Mouse (Mus musculus): ENCODE results near the gene Tmc3. TPM values are rescaled to one million over a fixed set of nuclear protein-coding genes. Genes with fewer than 3 reads are reported as not detected.

The Tmc3 gene
- polyA plus RNA-seq, 1 experiment, result 0.65 TPM

GRCm38 (mm10) chr7:83633856-83634255 is 49.1 kb downstream of the Tmc3 start:
- Histone ChIP-seq H3K4me1 (ENCODE audit: control insufficient read depth, insufficient read depth, low read length) (peaks cover 1% of the 10 kb centered on the region; the same call in 1 of the 2 replicates), H3K4me3 (replicated peaks; ENCODE audit: control insufficient read depth, low read depth, low read length) (no peak overlapping the region), H3K27ac (ENCODE audit: control insufficient read depth, insufficient read depth, low read depth, low read length, poor library complexity) (no peak overlapping the region)
- TF ChIP-seq POLR2A (IDR thresholded peaks at IDR 0.05; ENCODE audit: borderline replicate concordance, control insufficient read depth, low read depth, low read length), result no peak
- no peak for TF ChIP-seq CTCF (IDR thresholded peaks at IDR 0.05; ENCODE audit: control insufficient read depth, insufficient read depth, low read length)
- WGBS, result 60% methylated on average over 6 of the region's 6 CpGs

GRCm38 (mm10) chr7:83635726-83636125 is 51.0 kb downstream of the Tmc3 start:
- Histone ChIP-seq H3K4me3 (replicated peaks; ENCODE audit: control insufficient read depth, low read depth, low read length) (no peak overlapping the region), H3K4me1 (ENCODE audit: control insufficient read depth, insufficient read depth, low read length) (peaks cover 4% of the 10 kb centered on the region; the same call in 1 of the 2 replicates), H3K27ac (ENCODE audit: control insufficient read depth, insufficient read depth, low read depth, low read length, poor library complexity) (no peak overlapping the region)
- TF ChIP-seq POLR2A (IDR thresholded peaks at IDR 0.05; ENCODE audit: borderline replicate concordance, control insufficient read depth, low read depth, low read length) (no peak), CTCF (IDR thresholded peaks at IDR 0.05; ENCODE audit: control insufficient read depth, insufficient read depth, low read length) (no peak)
- WGBS, result 85% methylated on average over 2 of the region's 2 CpGs

- Histone ChIP-seq H3K27ac (ENCODE audit: control insufficient read depth, insufficient read depth, low read depth, low read length, poor library complexity) (no peak overlapping the region), H3K4me1 (ENCODE audit: control insufficient read depth, insufficient read depth, low read length) (peaks cover 4% of the 10 kb centered on the region; the same call in 1 of the 2 replicates), H3K4me3 (replicated peaks; ENCODE audit: control insufficient read depth, low read depth, low read length) (no peak overlapping the region)
- WGBS, result 86% methylated on average over 8 of the region's 8 CpGs
- TF ChIP-seq CTCF (IDR thresholded peaks at IDR 0.05; ENCODE audit: control insufficient read depth, insufficient read depth, low read length) (no peak), POLR2A (IDR thresholded peaks at IDR 0.05; ENCODE audit: borderline replicate concordance, control insufficient read depth, low read depth, low read length) (no peak)
Measured at GRCm38 (mm10) chr7:83636425-83636824, 51.7 kb downstream of the Tmc3 start.

- Histone ChIP-seq H3K27ac (ENCODE audit: control insufficient read depth, insufficient read depth, low read depth, low read length, poor library complexity) (no peak overlapping the region), H3K4me1 (ENCODE audit: control insufficient read depth, insufficient read depth, low read length) (peaks cover 3% of the 10 kb centered on the region; the same call in 1 of the 2 replicates), H3K4me3 (replicated peaks; ENCODE audit: control insufficient read depth, low read depth, low read length) (no peak overlapping the region)
- TF ChIP-seq CTCF (IDR thresholded peaks at IDR 0.05; ENCODE audit: control insufficient read depth, insufficient read depth, low read length), result no peak
- TF ChIP-seq POLR2A (IDR thresholded peaks at IDR 0.05; ENCODE audit: borderline replicate concordance, control insufficient read depth, low read depth, low read length), result no peak
- WGBS, result 88% methylated on average over 8 of the region's 8 CpGs
Measured at GRCm38 (mm10) chr7:83637781-83638583, 53.3 kb downstream of the Tmc3 start.

GRCm38 (mm10) chr7:83639084-83639483 is 54.4 kb downstream of the Tmc3 start:
- Histone ChIP-seq H3K4me3 (replicated peaks; ENCODE audit: control insufficient read depth, low read depth, low read length) (no peak overlapping the region), H3K27ac (ENCODE audit: control insufficient read depth, insufficient read depth, low read depth, low read length, poor library complexity) (peak overlapping the region; percentile 56; the same call in 1 of the 2 replicates), H3K4me1 (ENCODE audit: control insufficient read depth, insufficient read depth, low read length) (peaks cover 3% of the 10 kb centered on the region; the same call in 1 of the 2 replicates)
- TF ChIP-seq POLR2A (IDR thresholded peaks at IDR 0.05; ENCODE audit: borderline replicate concordance, control insufficient read depth, low read depth, low read length), result no peak
- no peak for TF ChIP-seq CTCF (IDR thresholded peaks at IDR 0.05; ENCODE audit: control insufficient read depth, insufficient read depth, low read length)
- WGBS, result 22% methylated on average over 3 of the region's 3 CpGs

- H3K27ac ChIP-seq (ENCODE audit: control insufficient read depth, insufficient read depth, low read depth, low read length, poor library complexity), result no peak overlapping the region
- H3K4me1 ChIP-seq (ENCODE audit: control insufficient read depth, insufficient read depth, low read length), result peaks cover 3% of the 10 kb centered on the region; the same call in 1 of the 2 replicates
- TF ChIP-seq CTCF (IDR thresholded peaks at IDR 0.05; ENCODE audit: control insufficient read depth, insufficient read depth, low read length), result no peak
- no peak for TF ChIP-seq POLR2A (IDR thresholded peaks at IDR 0.05; ENCODE audit: borderline replicate concordance, control insufficient read depth, low read depth, low read length)
- H3K4me3 ChIP-seq (replicated peaks; ENCODE audit: control insufficient read depth, low read depth, low read length), result no peak overlapping the region
- WGBS, result 82% methylated on average over 5 of the region's 5 CpGs
Measured at GRCm38 (mm10) chr7:83640581-83640980, 55.9 kb downstream of the Tmc3 start.

- H3K27ac ChIP-seq (ENCODE audit: control insufficient read depth, insufficient read depth, low read depth, low read length, poor library complexity), result no peak overlapping the region
- 68% methylated on average over 2 of the region's 2 CpGs for WGBS
- H3K4me1 ChIP-seq (ENCODE audit: control insufficient read depth, insufficient read depth, low read length), result peaks cover 8% of the 10 kb centered on the region
- TF ChIP-seq CTCF (IDR thresholded peaks at IDR 0.05; ENCODE audit: control insufficient read depth, insufficient read depth, low read length) (no peak), POLR2A (IDR thresholded peaks at IDR 0.05; ENCODE audit: borderline replicate concordance, control insufficient read depth, low read depth, low read length) (no peak)
- no peak overlapping the region for H3K4me3 ChIP-seq (replicated peaks; ENCODE audit: control insufficient read depth, low read depth, low read length)
Measured at GRCm38 (mm10) chr7:83641163-83641562, 56.4 kb downstream of the Tmc3 start.

GRCm38 (mm10) chr7:83643581-83643980 is 58.9 kb downstream of the Tmc3 start:
- Histone ChIP-seq H3K4me1 (ENCODE audit: control insufficient read depth, insufficient read depth, low read length) (peaks cover 13% of the 10 kb centered on the region), H3K27ac (ENCODE audit: control insufficient read depth, insufficient read depth, low read depth, low read length, poor library complexity) (no peak overlapping the region), H3K4me3 (replicated peaks; ENCODE audit: control insufficient read depth, low read depth, low read length) (no peak overlapping the region)
- 81% methylated on average over 6 of the region's 6 CpGs for WGBS
- TF ChIP-seq CTCF (IDR thresholded peaks at IDR 0.05; ENCODE audit: control insufficient read depth, insufficient read depth, low read length) (no peak), POLR2A (IDR thresholded peaks at IDR 0.05; ENCODE audit: borderline replicate concordance, control insufficient read depth, low read depth, low read length) (no peak)

Data from bone marrow, adult 2 months (tissue).